Mouse (Mus musculus) ES-Bruce4 (cell line): Measurements from ENCODE around the gene Srsf10. TPM values are rescaled to one million over a fixed set of nuclear protein-coding genes. Genes with fewer than 3 reads are reported as not detected.
A peak's percentile ranks its signal among the peaks of the same experiment; 100 is the strongest.

Source experiments
- H3K27ac ChIP-seq: 2 replicates; pipeline ENCODE4 v1.5.1; 2012; ENCODE audit warnings: low read length, inconsistent platforms; ENCODE audit not compliant: insufficient read depth
- H3K27me3 ChIP-seq: 2 replicates; pipeline ENCODE4 v1.6.1; 2012; ENCODE audit warnings: mild to moderate bottlenecking, low read length, inconsistent platforms; ENCODE audit not compliant: control insufficient read depth, poor library complexity, insufficient read depth, severe bottlenecking
- H3K36me3 ChIP-seq: 2 replicates; pipeline ENCODE4 v1.6.1; 2012; ENCODE audit warnings: inconsistent platforms, mild to moderate bottlenecking, low read length, moderate library complexity; ENCODE audit not compliant: control insufficient read depth, poor library complexity, insufficient read depth, severe bottlenecking
- H3K4me1 ChIP-seq: one replicate; pipeline ENCODE4 v1.8.1; 2011; ENCODE audit warnings: low read length; ENCODE audit not compliant: control insufficient read depth, insufficient read depth
- H3K4me3 ChIP-seq: 2 replicates; pipeline ENCODE4 v1.5.1; 2011; ENCODE audit warnings: low read depth, mild to moderate bottlenecking, low read length
- H3K9ac ChIP-seq: 2 replicates; pipeline ENCODE4 v1.6.1; 2012; ENCODE audit warnings: low read depth, mild to moderate bottlenecking, inconsistent platforms; ENCODE audit not compliant: poor library complexity, severe bottlenecking
- H3K9me3 ChIP-seq: replicated peaks from 2 replicates; pipeline ENCODE4 v1.6.1; 2012; ENCODE audit warnings: mild to moderate bottlenecking, low read length, inconsistent platforms; ENCODE audit not compliant: control insufficient read depth, poor library complexity, insufficient read depth, severe bottlenecking
- CTCF ChIP-seq: IDR thresholded peaks from one replicate; pipeline ENCODE4 v1.8.1; 2011; ENCODE audit warnings: low read depth, low read length
- EP300 ChIP-seq: IDR thresholded peaks from 2 replicates; pipeline ENCODE4 v1.6.1; 2011; ENCODE audit warnings: low read depth, low read length; ENCODE audit not compliant: insufficient read depth
- POLR2A ChIP-seq: IDR thresholded peaks from one replicate; pipeline ENCODE4 v1.8.1; 2011; ENCODE audit warnings: low read length; ENCODE audit not compliant: insufficient read depth
- polyA plus RNA-seq: library from polyadenylated mRNA; stranded (reverse); fragments of >200 nt; gene quantifications from 2 replicates; pipeline ENCODE4 v1.2.4, GENCODE M21; 2011; ENCODE audit warnings: low read depth; ENCODE audit not compliant: missing spikeins, insufficient read depth, insufficient read length

Srsf10 gene
- polyA plus RNA-seq, 1 experiment: 302 TPM

GRCm38 (mm10) chr4:135880576-135880975 is 25.0 kb downstream of the Srsf10 start:
- Histone ChIP-seq H3K4me3 (no peak overlapping the region), H3K9me3 (no peaks in the 10 kb centered on the region), H3K4me1 (peaks cover 4% of the 10 kb centered on the region), H3K27me3 (no peaks in the 10 kb centered on the region), H3K9ac (no peak overlapping the region), H3K27ac (no peak overlapping the region), H3K36me3 (no peaks in the 10 kb centered on the region)
- TF ChIP-seq EP300 (no peak), CTCF (no peak), POLR2A (no peak)

GRCm38 (mm10) chr4:135882023-135882422 is 26.5 kb downstream of the Srsf10 start:
- TF ChIP-seq POLR2A (no peak), EP300 (no peak), CTCF (no peak)

GRCm38 (mm10) chr4:135883401-135883851 is 27.9 kb downstream of the Srsf10 start:
- H3K36me3 ChIP-seq: no peaks in the 10 kb centered on the region
- no peaks in the 10 kb centered on the region for H3K9me3 ChIP-seq
- TF ChIP-seq POLR2A: no peak
- no peak for TF ChIP-seq EP300
- TF ChIP-seq CTCF: no peak
- no peak overlapping the region for H3K27ac ChIP-seq
- H3K4me3 ChIP-seq: no peak overlapping the region
- no peaks in the 10 kb centered on the region for H3K27me3 ChIP-seq
- peak overlapping the region; percentile 18; the same call in 1 of the 2 replicates for H3K9ac ChIP-seq
- H3K4me1 ChIP-seq: peaks cover 2% of the 10 kb centered on the region

More at GRCm38 (mm10) chr4:135882023-135882422, 26.5 kb downstream of the Srsf10 start:
- H3K36me3 ChIP-seq: no peaks in the 10 kb centered on the region
- no peaks in the 10 kb centered on the region for H3K27me3 ChIP-seq
- H3K9ac ChIP-seq: no peak overlapping the region
- H3K9me3 ChIP-seq: no peaks in the 10 kb centered on the region
- H3K4me1 ChIP-seq: peaks cover 2% of the 10 kb centered on the region
- no peak overlapping the region for H3K27ac ChIP-seq
- H3K4me3 ChIP-seq: no peak overlapping the region

- Histone ChIP-seq H3K4me1 (peaks cover 4% of the 10 kb centered on the region), H3K9ac (no peak overlapping the region), H3K36me3 (no peaks in the 10 kb centered on the region), H3K9me3 (no peaks in the 10 kb centered on the region), H3K27ac (no peak overlapping the region), H3K4me3 (no peak overlapping the region), H3K27me3 (no peaks in the 10 kb centered on the region)
- no peak for TF ChIP-seq CTCF
- TF ChIP-seq POLR2A: no peak
- TF ChIP-seq EP300: no peak
Measured at GRCm38 (mm10) chr4:135883881-135884516, 28.5 kb downstream of the Srsf10 start.

GRCm38 (mm10) chr4:135884531-135884930 is 29.0 kb downstream of the Srsf10 start:
- Histone ChIP-seq H3K9me3 (no peaks in the 10 kb centered on the region), H3K4me3 (no peak overlapping the region), H3K27me3 (no peaks in the 10 kb centered on the region), H3K4me1 (peaks cover 4% of the 10 kb centered on the region), H3K27ac (no peak overlapping the region), H3K9ac (no peak overlapping the region), H3K36me3 (no peaks in the 10 kb centered on the region)
- TF ChIP-seq CTCF (no peak), EP300 (no peak), POLR2A (no peak)

GRCm38 (mm10) chr4:135885676-135886075 is 30.1 kb downstream of the Srsf10 start:
- Histone ChIP-seq H3K4me1 (peaks cover 2% of the 10 kb centered on the region), H3K27ac (no peak overlapping the region), H3K9ac (no peak overlapping the region), H3K9me3 (no peaks in the 10 kb centered on the region), H3K36me3 (no peaks in the 10 kb centered on the region), H3K27me3 (no peaks in the 10 kb centered on the region), H3K4me3 (peak overlapping the region; percentile 17; the same call in 1 of the 2 replicates)
- TF ChIP-seq CTCF: no peak
- TF ChIP-seq EP300: no peak
- no peak for TF ChIP-seq POLR2A
